Mouse (Mus musculus): Measurements from ENCODE around the gene Hist1h2bp. TPM values are rescaled to one million over a fixed set of nuclear protein-coding genes. Genes with fewer than 3 reads are reported as not detected.
"Not testable (repeated sequence)": the region's sequence is repeated elsewhere in the genome, so short reads cannot be mapped to it uniquely, and the experiment has no call there.

Hist1h2bp gene
- total and polyA plus RNA-seq, 3 experiments: 1.9 to 2.3 TPM; not detected in 1

GRCm38 (mm10) chr13:21782361-21783254 lies 4.7 kb upstream of the Hist1h2bp start:
- DNase-seq: peak; percentile 33 to 41
- peak overlapping the region; percentile 57 for H3K4me3 ChIP-seq
- WGBS: 6% methylated on average over 14 of the region's 35 CpGs
- H3K27ac ChIP-seq: peak overlapping the region; percentile 44; the same call in 1 of the 2 replicates
- 0 out of 2 replicates have a peak, but pooled peaks have one; percentile 43 for TF ChIP-seq POLR2A (IDR thresholded peaks at IDR 0.05; ENCODE audit: insufficient read depth, low read depth, low read length)
- H3K27me3 ChIP-seq (ENCODE audit: control insufficient read depth, insufficient read depth, low read length); H3K36me3 ChIP-seq (ENCODE audit: control insufficient read depth, insufficient read depth, low read length); H3K79me2 ChIP-seq (replicated peaks; ENCODE audit: control insufficient read depth, insufficient read depth, low read length); H3K4me1 ChIP-seq (ENCODE audit: control insufficient read depth, insufficient read depth, low read length): not testable (repeated sequence)
- intact Hi-C loops (cut with DNase I): loop anchor here (10.0 kb wide), 1 partner anchor 1802 kb away; the partner anchor contains the start of gene Hist1h4d
- H3K9ac ChIP-seq (ENCODE audit: low read depth, low read length): peak overlapping the region; percentile 76

- TF ChIP-seq CTCF (IDR thresholded peaks at IDR 0.05) (no peak), POLR2A (IDR thresholded peaks at IDR 0.05; ENCODE audit: insufficient read depth, low read depth, low read length) (peak; percentile 63)
- Histone ChIP-seq H3K9ac (ENCODE audit: low read depth, low read length) (peak within 1 kb of the TSS; percentile 76), H3K27ac (peak within 1 kb of the TSS; percentile 44), H3K36me3 (ENCODE audit: control insufficient read depth, insufficient read depth, low read length) (no peaks in the 10 kb centered on the region), H3K79me2 (replicated peaks; ENCODE audit: control insufficient read depth, insufficient read depth, low read length) (no peaks in the 10 kb centered on the region), H3K4me3 (peak within 1 kb of the TSS; percentile 57), H3K27me3 (ENCODE audit: control insufficient read depth, insufficient read depth, low read length) (no peaks in the 10 kb centered on the region), H3K4me1 (ENCODE audit: control insufficient read depth, insufficient read depth, low read length) (peaks cover 2% of the 10 kb centered on the region; the same call in 1 of the 2 replicates)
- DNase-seq: peak; percentile 42 to 70
- under 1% methylated on average over 20 of the region's 20 CpGs for WGBS
- intact Hi-C loops (cut with DNase I): loop anchor here (10.0 kb wide), 1 partner anchor 1802 kb away; the partner anchor contains the start of gene Hist1h4d
Observed at GRCm38 (mm10) chr13:21783255-21783617, 4.0 kb upstream of the Hist1h2bp start, which contains the start of gene Hist1h3i. Gene Hist1h3i (minus strand): TSS chr13:21783370.

- Histone ChIP-seq H3K27ac (peak overlapping the region; percentile 44), H3K36me3 (ENCODE audit: control insufficient read depth, insufficient read depth, low read length) (no peaks in the 10 kb centered on the region), H3K4me3 (peak overlapping the region; percentile 57), H3K79me2 (replicated peaks; ENCODE audit: control insufficient read depth, insufficient read depth, low read length) (no peaks in the 10 kb centered on the region), H3K9ac (ENCODE audit: low read depth, low read length) (no peak overlapping the region), H3K4me1 (ENCODE audit: control insufficient read depth, insufficient read depth, low read length) (peaks cover 2% of the 10 kb centered on the region; the same call in 1 of the 2 replicates), H3K27me3 (ENCODE audit: control insufficient read depth, insufficient read depth, low read length) (no peaks in the 10 kb centered on the region)
- 3% methylated on average over 9 of the region's 9 CpGs for WGBS
- DNase-seq: peak in 1 of 2 experiments; percentile 5
- intact Hi-C loops (cut with DNase I): loop anchor here (10.0 kb wide), 1 partner anchor 1801 kb away; the partner anchor contains the start of gene Hist1h4d
- TF ChIP-seq CTCF (IDR thresholded peaks at IDR 0.05) (no peak), EP300 (IDR thresholded peaks at IDR 0.05; ENCODE audit: insufficient read depth, low read depth, low read length) (no peak), POLR2A (IDR thresholded peaks at IDR 0.05; ENCODE audit: insufficient read depth, low read depth, low read length) (no peak)
Observed at GRCm38 (mm10) chr13:21783734-21784161, 3.5 kb upstream of the Hist1h2bp start.

- Histone ChIP-seq H3K79me2 (replicated peaks; ENCODE audit: control insufficient read depth, insufficient read depth, low read length) (no peaks in the 10 kb centered on the region), H3K4me3 (no peak overlapping the region), H3K27me3 (ENCODE audit: control insufficient read depth, insufficient read depth, low read length) (no peaks in the 10 kb centered on the region), H3K4me1 (ENCODE audit: control insufficient read depth, insufficient read depth, low read length) (peaks cover 2% of the 10 kb centered on the region; the same call in 1 of the 2 replicates), H3K9ac (ENCODE audit: low read depth, low read length) (no peak overlapping the region), H3K36me3 (ENCODE audit: control insufficient read depth, insufficient read depth, low read length) (no peaks in the 10 kb centered on the region), H3K27ac (no peak overlapping the region)
- intact Hi-C loops (cut with DNase I): loop anchor here (10.0 kb wide), 1 partner anchor 1800 kb away; the partner anchor contains the start of gene Hist1h4d
- WGBS: 75% methylated on average over 6 of the region's 6 CpGs
- no peak for DNase-seq
- TF ChIP-seq EP300 (IDR thresholded peaks at IDR 0.05; ENCODE audit: insufficient read depth, low read depth, low read length) (no peak), POLR2A (IDR thresholded peaks at IDR 0.05; ENCODE audit: insufficient read depth, low read depth, low read length) (no peak), CTCF (IDR thresholded peaks at IDR 0.05) (no peak)
Observed at GRCm38 (mm10) chr13:21784311-21784710, 3.0 kb upstream of the Hist1h2bp start.

- WGBS: 18% methylated on average over 8 of the region's 8 CpGs
- intact Hi-C loops (cut with DNase I): loop anchor here (2.0 to 10.0 kb wide), 2 partner anchors 34 to 1798 kb away; partner anchors contain the start of genes Hist1h2ak and Hist1h4d
- H3K9ac ChIP-seq (ENCODE audit: low read depth, low read length): peak overlapping the region; percentile 61; the same call in 1 of the 2 replicates
Observed at GRCm38 (mm10) chr13:21786189-21786898, 917 bp upstream of the Hist1h2bp start.

More at GRCm38 (mm10) chr13:21786189-21786898, 917 bp upstream of the Hist1h2bp start:
- Histone ChIP-seq H3K36me3 (ENCODE audit: control insufficient read depth, insufficient read depth, low read length) (no peaks in the 10 kb centered on the region), H3K27me3 (ENCODE audit: control insufficient read depth, insufficient read depth, low read length) (no peaks in the 10 kb centered on the region), H3K27ac (no peak overlapping the region; the same call in 1 of the 2 replicates), H3K4me1 (ENCODE audit: control insufficient read depth, insufficient read depth, low read length) (peaks cover 2% of the 10 kb centered on the region; the same call in 1 of the 2 replicates), H3K4me3 (no peak overlapping the region), H3K79me2 (replicated peaks; ENCODE audit: control insufficient read depth, insufficient read depth, low read length) (no peaks in the 10 kb centered on the region)
- DNase-seq: no peak
- TF ChIP-seq POLR2A (IDR thresholded peaks at IDR 0.05; ENCODE audit: insufficient read depth, low read depth, low read length) (no peak), EP300 (IDR thresholded peaks at IDR 0.05; ENCODE audit: insufficient read depth, low read depth, low read length) (no peak), CTCF (IDR thresholded peaks at IDR 0.05) (no peak)

All from heart, adult 2 months (tissue).